Mouse (Mus musculus) lung, embryonic 16.5 days (tissue): ENCODE measurements around the gene Slc29a1. TPM values are rescaled to one million over a fixed set of nuclear protein-coding genes. Genes with fewer than 3 reads are reported as not detected.
A peak's percentile ranks its signal among the peaks of the same experiment; 100 is the strongest.

ENCODE experiments used
- ATAC-seq: fragments of 200-750 bp; cut with Nextera tagmentation; 2 replicates; pipeline ENCODE4 v1.8.0; 2017; ENCODE audit warnings: low read depth, mild to moderate bottlenecking, moderate library complexity
- H3K27ac ChIP-seq: fragments of 300-500 bp; sonication (generic); 2 replicates; pipeline ENCODE4 v1.5.1; 2014; ENCODE audit warnings: mild to moderate bottlenecking, control low read depth, low read length
- H3K27me3 ChIP-seq: fragments of 300-500 bp; sonication (generic); 2 replicates; pipeline ENCODE4 v1.6.1; 2014; ENCODE audit warnings: low read depth, low read length, mixed read lengths; ENCODE audit not compliant: control insufficient read depth, insufficient read depth
- H3K36me3 ChIP-seq: fragments of 300-500 bp; sonication (generic); 2 replicates; pipeline ENCODE4 v1.6.1; 2014; ENCODE audit warnings: low read length; ENCODE audit not compliant: control insufficient read depth, insufficient read depth
- H3K4me1 ChIP-seq: fragments of 300-500 bp; sonication (generic); replicated peaks from 2 replicates; pipeline ENCODE4 v1.6.1; 2014; ENCODE audit warnings: low read length, mixed read lengths; ENCODE audit not compliant: control insufficient read depth, insufficient read depth
- H3K4me2 ChIP-seq: fragments of 300-500 bp; sonication (generic); 2 replicates; pipeline ENCODE4 v1.6.1; 2014; ENCODE audit warnings: low read depth, low read length, control low read depth
- H3K4me3 ChIP-seq: fragments of 300-500 bp; sonication (generic); 2 replicates; pipeline ENCODE4 v1.5.1; 2014; ENCODE audit warnings: mild to moderate bottlenecking, low read length, control low read depth
- H3K9ac ChIP-seq: fragments of 300-500 bp; sonication (generic); 2 replicates; pipeline ENCODE4 v1.6.1; 2014; ENCODE audit warnings: low read length, control low read depth
- H3K9me3 ChIP-seq: fragments of 300-500 bp; sonication (generic); 2 replicates; pipeline ENCODE4 v1.6.1; 2016; ENCODE audit warnings: low read length; ENCODE audit not compliant: control insufficient read depth
- WGBS: fragments of 180-500 bp; shearing (Covaris S2); extraction: QIAGEN DNeasy Blood & Tissue Kit; methylation state at CpG from one replicate; pipeline ENCODE4 v1.1.7; 2014; 5-methylcytosine and 5-hydroxymethylcytosine counted together
- polyA plus RNA-seq: library from polyadenylated mRNA; unstranded; fragments of >200 nt; fragmentation: Nextera tagmentation; extraction: Ambion mirVana; gene quantifications from 2 replicates; pipeline ENCODE4 v1.2.1, GENCODE M21; 2015

Slc29a1 gene
- polyA plus RNA-seq, 1 experiment from 2014 or later, result 100 TPM

DNA sequence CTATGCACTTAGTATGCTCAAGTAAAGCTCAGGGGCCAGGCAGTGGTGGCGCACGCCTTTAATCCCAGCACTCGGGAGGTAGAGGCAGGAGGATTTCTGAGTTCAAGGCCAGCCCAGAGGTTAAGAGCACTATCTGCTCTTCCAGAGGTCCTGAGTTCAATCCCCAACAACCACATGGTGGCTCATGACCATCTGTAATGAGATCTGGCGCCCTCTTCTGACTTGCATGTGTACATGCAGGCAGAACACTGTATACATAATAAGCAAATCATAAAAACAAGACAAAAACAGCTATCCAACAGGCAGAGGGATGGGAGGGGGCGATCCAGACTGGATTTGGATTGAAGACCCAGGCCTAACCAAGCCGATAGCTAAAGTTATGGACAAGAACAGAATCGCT, 20.6 kb downstream of the Slc29a1 start:
- Histone ChIP-seq H3K4me2 (no peak overlapping the region), H3K36me3 (no peaks in the 10 kb centered on the region), H3K4me1 (peaks cover 16% of the 10 kb centered on the region), H3K9me3 (no peaks in the 10 kb centered on the region), H3K27ac (peak overlapping the region; percentile 73; the same call in 1 of the 2 replicates), H3K9ac (no peak overlapping the region), H3K4me3 (no peak overlapping the region), H3K27me3 (no peaks in the 10 kb centered on the region)
- ATAC-seq, result no peak
- 75% methylated on average over 7 of the region's 7 CpGs for WGBS

DNA sequence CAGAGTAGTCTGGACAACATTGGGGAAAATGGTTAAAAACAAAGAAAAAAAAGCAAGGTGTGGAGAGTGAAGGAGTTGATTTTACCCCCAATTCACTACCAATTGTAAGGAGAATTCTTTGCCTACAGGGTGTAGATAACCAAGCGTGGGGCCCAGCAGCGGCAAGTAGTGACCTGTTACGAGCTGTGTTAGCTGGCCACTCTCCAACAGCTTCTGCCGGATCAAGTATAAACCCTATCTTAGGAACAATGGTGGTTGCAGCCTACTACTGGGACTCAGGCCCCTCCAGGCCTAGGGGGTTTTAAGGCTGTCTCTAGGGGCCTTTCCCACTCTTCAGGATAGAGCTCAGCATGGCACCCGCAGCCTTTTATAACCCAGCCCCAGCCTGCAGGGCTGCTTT, 21.2 kb downstream of the Slc29a1 start:
- Histone ChIP-seq H3K9ac (no peak overlapping the region), H3K4me2 (no peak overlapping the region), H3K36me3 (no peaks in the 10 kb centered on the region), H3K4me1 (peaks cover 16% of the 10 kb centered on the region), H3K4me3 (no peak overlapping the region), H3K27me3 (no peaks in the 10 kb centered on the region), H3K9me3 (no peaks in the 10 kb centered on the region), H3K27ac (peak overlapping the region; percentile 73)
- no peak for ATAC-seq
- 45% methylated on average over 5 of the region's 5 CpGs for WGBS

DNA sequence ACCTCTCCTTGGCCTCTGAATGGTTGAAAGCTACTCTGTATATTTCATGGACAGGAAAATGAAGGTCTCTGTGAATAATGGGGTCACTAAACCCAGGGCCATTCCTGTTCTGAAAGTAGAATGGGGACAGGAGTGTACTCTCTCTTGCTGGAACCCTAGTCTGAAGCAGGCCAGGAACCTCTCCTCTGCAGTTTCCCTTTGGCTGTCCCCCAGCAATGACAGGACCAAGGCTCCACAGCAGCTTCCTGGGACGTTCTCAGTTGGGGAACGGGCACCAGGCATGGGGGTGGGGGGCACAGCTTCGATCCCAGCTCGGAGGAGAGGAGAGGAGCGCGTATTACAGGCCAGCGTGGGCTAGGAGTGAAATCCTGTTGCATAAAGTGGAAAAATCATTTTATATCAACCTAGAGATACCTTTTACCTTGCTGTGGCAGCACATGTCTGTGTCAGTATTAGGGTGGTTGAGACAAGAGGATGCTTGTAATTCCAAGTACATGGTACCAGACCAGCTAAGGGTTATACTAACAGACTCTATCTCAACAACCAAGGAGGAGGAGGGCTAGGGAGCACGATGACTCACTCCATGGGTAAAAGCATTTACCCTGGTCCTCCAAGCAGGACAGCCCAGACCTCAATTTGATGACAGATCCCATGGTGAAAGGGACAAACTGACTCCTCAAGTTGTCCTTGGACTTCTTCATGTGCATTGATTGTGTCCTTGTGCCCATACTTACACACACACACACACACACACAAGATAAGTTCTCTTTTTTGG, 24.1 kb downstream of the Slc29a1 start:
- H3K9ac ChIP-seq, result peak overlapping the region; percentile 84
- peaks cover 18% of the 10 kb centered on the region for H3K4me1 ChIP-seq
- no peak overlapping the region for H3K4me3 ChIP-seq
- peaks cover 14% of the 10 kb centered on the region for H3K36me3 ChIP-seq
- H3K9me3 ChIP-seq, result no peaks in the 10 kb centered on the region
- peak overlapping the region; percentile 98; the same call in 1 of the 2 replicates for H3K27ac ChIP-seq
- no peaks in the 10 kb centered on the region for H3K27me3 ChIP-seq
- ATAC-seq, result no peak
- 0 out of 2 replicates have a peak overlapping the region, but pooled peaks have one; percentile 76 for H3K4me2 ChIP-seq
- WGBS, result 88% methylated on average over 8 of the region's 8 CpGs

DNA sequence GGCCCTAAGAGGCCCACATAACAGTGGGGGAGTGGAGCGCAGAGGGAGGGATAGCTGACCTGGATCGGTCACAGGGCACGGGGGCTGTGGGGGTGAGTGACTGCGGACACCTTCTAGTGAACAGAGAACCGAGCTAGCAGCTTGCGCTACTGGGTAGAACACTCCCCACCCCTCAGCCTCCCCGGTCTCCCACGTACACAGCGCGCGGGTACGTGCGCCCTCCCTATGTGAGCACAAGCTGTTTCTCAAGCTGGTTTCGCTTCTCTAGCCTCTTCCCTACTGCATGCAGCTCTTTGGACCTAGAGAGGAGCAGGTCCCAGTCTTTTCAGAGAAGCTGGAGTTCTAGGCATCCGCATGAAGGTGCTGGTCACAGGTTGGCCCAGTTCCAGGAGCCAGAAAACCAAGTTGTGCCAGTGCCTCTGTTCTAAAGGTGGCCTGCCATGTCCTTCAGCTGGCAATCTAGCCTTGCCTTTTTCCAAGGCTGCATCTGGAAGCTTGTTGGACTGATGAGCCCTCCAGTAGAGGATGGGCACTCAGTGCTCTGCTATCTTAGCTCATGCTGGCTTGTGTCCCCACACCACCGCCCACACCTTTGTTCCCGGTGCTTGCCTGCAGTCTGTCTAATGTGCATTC, 25.2 kb downstream of the Slc29a1 start:
- peaks cover 18% of the 10 kb centered on the region for H3K4me1 ChIP-seq
- peak; percentile 69 for ATAC-seq
- H3K27me3 ChIP-seq, result no peaks in the 10 kb centered on the region
- peak overlapping the region; percentile 96 for H3K4me3 ChIP-seq
- 2% methylated on average over 17 of the region's 17 CpGs for WGBS
- peak overlapping the region; percentile 76 for H3K4me2 ChIP-seq
- peak overlapping the region; percentile 84 for H3K9ac ChIP-seq
- peak overlapping the region; percentile 98 for H3K27ac ChIP-seq
- H3K36me3 ChIP-seq, result peaks cover 25% of the 10 kb centered on the region
- no peaks in the 10 kb centered on the region for H3K9me3 ChIP-seq

DNA sequence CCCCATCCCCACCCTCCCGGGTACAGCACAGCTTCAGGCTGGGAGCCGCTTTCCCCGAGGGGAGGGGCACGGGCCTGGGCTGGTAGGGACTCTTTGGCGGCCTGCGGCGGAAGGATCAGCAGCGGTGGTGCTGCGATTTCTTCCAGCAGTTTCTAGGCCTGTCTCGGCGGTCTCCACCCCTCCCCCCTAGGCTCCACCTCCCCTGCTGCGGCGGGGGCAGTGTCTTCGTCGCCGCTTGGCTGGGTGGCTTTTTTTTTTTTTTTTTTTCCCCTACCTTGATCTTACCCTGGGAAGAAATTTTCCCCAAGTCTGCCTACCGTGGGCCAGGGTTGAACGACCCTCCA, 25.7 kb downstream of the Slc29a1 start:
- H3K9me3 ChIP-seq, result no peaks in the 10 kb centered on the region
- ATAC-seq, result peak; percentile 76
- H3K9ac ChIP-seq, result peak overlapping the region; percentile 84
- H3K4me3 ChIP-seq, result peak overlapping the region; percentile 96
- no peaks in the 10 kb centered on the region for H3K27me3 ChIP-seq
- WGBS, result under 1% methylated on average over 18 of the region's 18 CpGs
- peaks cover 30% of the 10 kb centered on the region for H3K36me3 ChIP-seq
- peaks cover 18% of the 10 kb centered on the region for H3K4me1 ChIP-seq
- peak overlapping the region; percentile 76 for H3K4me2 ChIP-seq
- peak overlapping the region; percentile 98 for H3K27ac ChIP-seq

DNA sequence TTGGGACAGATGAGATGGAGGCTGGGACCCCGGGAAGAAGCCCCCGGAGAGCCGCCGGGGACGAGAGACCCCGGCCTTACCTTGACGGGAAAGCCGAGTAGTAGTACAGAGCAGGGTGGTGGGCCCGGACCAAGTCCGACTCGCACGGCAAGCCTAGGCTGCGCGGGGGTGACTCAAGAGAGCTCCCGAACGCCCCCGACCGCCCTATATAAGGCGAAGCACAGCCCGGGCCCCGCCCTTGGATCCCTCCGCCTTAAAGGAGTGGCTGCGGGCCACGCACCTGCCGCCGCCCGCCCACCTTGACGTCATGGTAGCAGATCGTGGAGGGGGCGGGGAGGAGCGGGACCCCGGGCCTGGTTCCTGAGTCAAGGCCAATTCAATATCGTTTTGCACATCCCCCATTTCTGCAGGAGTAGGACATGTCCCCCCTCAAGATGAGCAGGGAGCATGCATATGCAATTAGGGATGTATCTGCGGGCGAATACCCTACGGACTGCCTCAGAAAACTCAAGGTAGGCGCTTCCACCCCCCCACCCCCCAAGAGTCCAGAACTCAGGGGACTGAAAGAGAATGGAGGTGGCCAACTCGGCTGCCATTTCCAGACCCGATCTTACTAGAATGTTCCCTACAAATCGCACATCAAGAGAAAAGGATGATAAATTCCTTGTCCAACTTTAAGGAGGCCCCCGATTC, 26.2 kb downstream of the Slc29a1 start, which contains the start of gene Hsp90ab1:
TSS of gene Hsp90ab1 (minus strand) at position 185 of the 693 bp plus-strand sequence.
- Histone ChIP-seq H3K4me2 (peak within 1 kb of the TSS; percentile 80), H3K36me3 (peaks cover 35% of the 10 kb centered on the region), H3K27me3 (no peaks in the 10 kb centered on the region), H3K4me3 (peak within 1 kb of the TSS; percentile 96), H3K27ac (peak within 1 kb of the TSS; percentile 98), H3K9me3 (no peaks in the 10 kb centered on the region), H3K9ac (peak within 1 kb of the TSS; percentile 99), H3K4me1 (peaks cover 18% of the 10 kb centered on the region)
- peak; percentile 83 for ATAC-seq
- under 1% methylated on average over 41 of the region's 41 CpGs for WGBS

DNA sequence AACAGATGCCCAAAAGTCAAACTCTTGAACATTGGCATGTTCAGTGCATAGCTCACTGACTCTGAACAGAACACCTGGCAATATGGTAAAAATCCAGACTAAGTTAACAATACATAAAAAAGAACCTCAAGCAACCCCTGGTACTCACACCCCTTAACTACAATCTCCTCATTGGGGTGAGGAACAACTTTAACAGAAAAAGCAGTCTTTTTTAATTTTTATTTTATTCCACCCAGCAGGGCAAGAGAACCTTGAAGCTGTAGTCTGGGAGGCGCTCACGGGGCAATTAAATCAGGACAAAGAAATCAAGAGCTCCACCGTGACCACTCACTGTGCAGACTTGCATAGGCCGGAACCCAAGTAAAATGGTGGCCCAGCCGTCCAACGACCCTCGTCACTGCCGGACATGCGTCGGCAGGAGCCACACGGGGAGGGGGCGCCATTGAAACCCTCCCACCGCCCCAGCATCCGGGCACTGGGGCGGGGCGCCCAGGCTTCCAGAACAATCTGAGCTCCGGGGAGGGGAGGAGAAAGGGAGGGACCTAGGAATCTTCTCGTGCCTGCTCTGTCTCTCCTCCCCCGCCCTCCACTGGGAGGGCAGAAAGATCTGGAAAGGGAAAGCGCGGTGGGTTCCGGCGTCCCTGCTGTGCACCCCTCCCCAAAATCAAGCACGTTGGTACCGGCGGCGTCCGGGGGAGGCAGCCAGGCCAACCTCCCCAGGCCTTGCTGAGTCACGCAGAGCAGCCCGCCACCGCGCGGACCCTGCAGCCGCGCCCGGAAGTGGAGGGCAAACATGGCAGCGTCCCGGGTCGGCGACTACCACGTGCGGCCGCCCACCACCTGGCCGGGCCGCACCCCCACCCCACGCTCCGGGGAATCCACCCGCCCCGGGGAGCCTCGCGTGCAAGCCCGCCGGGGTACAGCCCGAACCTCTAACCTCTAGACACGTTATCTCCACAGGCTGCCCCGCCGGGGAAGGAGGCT, 27.0 kb downstream of the Slc29a1 start:
- ATAC-seq, result peak; percentile 72
- whole genome bisulfite sequencing, result under 1% methylated on average over 52 of the region's 57 CpGs
- Histone ChIP-seq H3K9me3 (no peaks in the 10 kb centered on the region), H3K27ac (peak overlapping the region; percentile 98), H3K4me1 (peaks cover 15% of the 10 kb centered on the region), H3K36me3 (peaks cover 43% of the 10 kb centered on the region), H3K9ac (peak overlapping the region; percentile 99), H3K4me3 (peak overlapping the region; percentile 96), H3K4me2 (peak overlapping the region; percentile 80), H3K27me3 (no peaks in the 10 kb centered on the region)

DNA sequence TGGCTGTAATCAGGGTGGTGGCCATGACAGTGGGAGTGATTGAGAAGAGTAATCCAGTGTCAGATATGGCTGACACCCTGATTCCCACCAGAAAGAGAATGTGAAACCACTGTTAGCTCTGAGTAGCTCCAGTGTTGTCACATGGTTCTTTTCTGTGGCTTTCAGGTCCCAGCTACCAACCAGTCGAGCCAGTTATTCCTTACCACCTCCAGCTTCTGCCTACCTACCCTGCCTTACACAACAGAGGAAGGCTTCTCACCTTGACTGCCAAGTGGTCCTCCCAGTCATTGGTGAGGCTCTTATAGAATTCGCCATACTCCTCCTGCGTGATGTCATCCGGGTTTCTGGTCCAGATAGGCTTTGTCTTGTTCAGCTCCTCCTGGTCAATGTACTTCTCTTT, 29.4 kb downstream of the Slc29a1 start:
- H3K36me3 ChIP-seq, result peaks cover 63% of the 10 kb centered on the region
- H3K4me2 ChIP-seq, result no peak overlapping the region
- H3K27ac ChIP-seq, result no peak overlapping the region
- no peak for ATAC-seq
- H3K4me1 ChIP-seq, result peaks cover 21% of the 10 kb centered on the region
- no peaks in the 10 kb centered on the region for H3K9me3 ChIP-seq
- 69% methylated on average over 4 of the region's 4 CpGs for WGBS
- no peak overlapping the region for H3K9ac ChIP-seq
- H3K27me3 ChIP-seq, result no peaks in the 10 kb centered on the region
- no peak overlapping the region; the same call in 1 of the 2 replicates for H3K4me3 ChIP-seq
